Mouse (Mus musculus): ENCODE measurements around the gene Nol11.

DNA sequence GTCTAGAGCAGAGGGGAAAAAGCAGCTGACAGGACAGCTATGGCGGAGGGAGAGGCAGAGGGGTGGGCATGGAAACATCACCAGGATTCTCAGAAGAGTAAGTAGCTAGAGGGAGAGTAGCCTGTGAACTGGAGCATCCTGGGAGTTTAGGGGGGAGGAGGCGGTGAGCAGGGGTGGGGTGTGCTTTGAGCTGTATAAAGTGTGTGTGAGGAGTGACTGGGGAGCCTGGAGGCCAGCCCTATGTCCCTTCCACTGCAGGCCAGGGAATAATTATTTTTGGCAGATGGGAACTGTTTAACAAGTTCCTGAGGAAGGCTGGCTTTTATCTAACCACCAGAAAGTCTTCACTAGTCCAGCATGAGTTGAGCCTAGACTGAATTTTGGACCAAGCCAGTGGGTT lies 6.2 kb upstream of the Nol11 start:
- TF ChIP-seq CTCF (IDR thresholded peaks at IDR 0.05) (no peak), EP300 (IDR thresholded peaks at IDR 0.05) (no peak)
